Mouse (Mus musculus) cerebellum, postnatal 25 days (tissue): ENCODE measurements at regions not wholly inside any gene's neighbourhood (a gene's known extent, or its start where the extent isn't known, plus 50 kb on each side); places are given as distances from the start of the nearest gene placed in this dataset.
"Not testable (repeated sequence)": the region's sequence is repeated elsewhere in the genome, so short reads cannot be mapped to it uniquely, and the experiment has no call there.

ENCODE experiments used
- DNase-seq, 2 experiments: peaks; one replicate each; pipeline ENCODE4 v3.0.0; 2021; ENCODE audit warnings: mixed read lengths in 2 of 2

DNA sequence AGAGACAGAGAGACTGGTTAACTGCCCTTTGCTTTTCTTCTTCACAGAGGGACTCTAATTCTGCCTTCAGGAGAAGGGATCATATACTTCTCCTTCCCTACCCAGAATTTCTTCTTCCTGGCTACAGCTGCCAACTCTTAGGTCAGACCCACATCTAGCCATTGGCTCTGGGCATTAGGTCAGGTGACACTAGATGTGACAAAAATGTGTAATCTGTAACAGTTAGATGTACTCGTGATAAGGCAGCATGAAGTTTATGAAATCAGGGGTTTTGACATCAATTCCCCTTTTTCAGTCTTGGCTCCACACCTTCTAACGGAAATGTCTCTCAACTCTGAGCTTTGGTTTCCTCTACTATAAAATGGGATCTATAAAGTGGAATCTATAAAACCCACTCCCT is 428.4 kb downstream of the Bmper start:
- DNase-seq = no peak

DNA sequence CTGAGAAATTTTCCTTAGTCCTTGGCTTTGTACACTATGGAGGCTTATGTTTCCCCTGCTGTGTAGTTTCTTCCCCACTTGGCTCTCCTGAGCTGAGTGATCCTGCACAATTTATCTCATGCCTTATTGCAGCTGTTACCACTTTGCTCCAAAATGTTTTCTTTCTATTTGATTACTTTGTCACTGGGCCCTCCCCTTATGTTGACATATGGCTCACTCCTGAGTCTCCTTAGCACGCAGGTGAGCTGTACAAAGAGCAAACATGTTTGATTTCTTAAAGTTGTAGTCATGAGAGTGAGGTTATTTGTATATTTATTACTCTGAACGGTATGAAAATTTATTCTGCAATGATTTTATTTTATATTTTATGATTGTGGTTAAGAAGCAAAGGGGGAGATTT is 430.2 kb downstream of the Bmper start:
- no peak for DNase-seq

DNA sequence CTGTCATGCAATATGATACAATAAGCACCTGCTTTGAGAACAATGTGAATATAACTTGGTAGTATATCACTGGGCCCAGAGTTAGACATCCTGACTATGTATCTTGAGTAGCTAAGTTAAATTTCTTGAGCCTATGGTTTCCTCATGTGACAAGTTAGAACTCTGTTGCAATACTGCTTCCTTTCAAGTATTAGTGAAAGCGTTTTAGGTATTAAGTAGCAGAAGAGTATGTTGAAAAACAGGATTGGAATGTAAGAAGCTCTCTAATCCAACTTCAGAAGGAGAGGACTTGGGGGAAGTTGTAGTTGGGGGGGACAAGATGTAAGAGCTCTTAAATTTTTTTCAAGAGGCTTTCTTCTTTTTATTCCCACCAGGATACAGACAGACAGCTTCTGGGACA is 431.9 kb downstream of the Bmper start:
- no peak for DNase-seq

DNA sequence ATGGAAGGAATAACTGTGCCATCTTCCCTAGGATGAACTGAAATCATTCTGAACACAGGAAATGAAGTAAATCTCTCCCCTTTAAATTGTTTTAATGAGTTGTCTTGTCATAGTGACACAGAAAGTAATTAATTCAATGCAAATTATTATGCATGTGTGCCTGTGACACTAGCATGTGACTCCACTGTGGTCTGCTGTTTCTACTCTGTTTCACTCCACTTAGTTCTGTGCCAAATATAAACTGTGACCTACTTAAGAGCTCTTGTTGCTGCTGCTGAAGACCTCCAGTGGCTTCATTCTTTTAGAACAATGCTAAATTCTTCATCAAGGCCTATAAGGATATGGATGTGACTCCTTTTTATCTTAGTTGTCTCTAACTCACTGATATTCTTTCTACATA is 431.8 kb upstream of the Npsr1 start:
- DNase-seq = no peak

DNA sequence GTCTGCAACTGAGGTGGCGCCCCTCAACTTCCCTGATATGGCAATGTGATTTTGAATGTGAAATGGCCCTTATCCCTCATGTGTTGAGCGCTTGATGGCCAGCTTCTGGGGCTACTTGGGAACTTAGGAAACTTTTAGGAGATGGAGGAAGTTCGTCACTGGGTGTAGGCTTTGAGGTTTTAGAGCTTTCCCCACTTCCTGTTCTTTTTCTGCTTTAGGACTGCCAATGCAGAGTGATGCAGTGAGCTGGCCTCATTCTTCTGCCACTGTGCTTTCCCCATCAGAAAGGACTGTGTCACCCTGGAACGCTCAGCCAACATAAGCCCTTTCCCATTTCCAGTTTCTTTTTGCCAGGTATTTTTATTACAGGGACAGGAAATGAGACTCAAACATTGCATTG is 428.6 kb upstream of the Npsr1 start:
- DNase-seq = no peak

DNA sequence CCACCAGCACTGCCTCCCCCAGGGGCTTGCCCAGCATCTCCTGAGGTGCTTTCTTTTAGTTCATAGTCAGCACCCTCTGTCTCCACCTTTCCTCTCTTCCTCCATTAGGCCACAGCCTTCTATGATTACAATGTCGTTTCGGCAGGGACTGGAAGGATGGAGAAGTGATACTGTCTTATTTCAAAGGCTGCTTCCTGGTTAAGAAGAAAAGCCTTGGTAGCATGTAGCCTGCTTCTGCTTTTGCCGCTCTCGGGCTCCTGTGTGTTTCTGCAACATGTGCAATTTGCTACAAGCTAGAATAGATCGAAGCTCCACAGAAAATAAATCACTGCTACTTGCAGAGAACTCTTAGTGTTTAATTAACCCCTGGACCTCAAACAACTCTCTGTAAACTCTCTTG is 427.2 kb upstream of the Npsr1 start:
- no peak for DNase-seq

DNA sequence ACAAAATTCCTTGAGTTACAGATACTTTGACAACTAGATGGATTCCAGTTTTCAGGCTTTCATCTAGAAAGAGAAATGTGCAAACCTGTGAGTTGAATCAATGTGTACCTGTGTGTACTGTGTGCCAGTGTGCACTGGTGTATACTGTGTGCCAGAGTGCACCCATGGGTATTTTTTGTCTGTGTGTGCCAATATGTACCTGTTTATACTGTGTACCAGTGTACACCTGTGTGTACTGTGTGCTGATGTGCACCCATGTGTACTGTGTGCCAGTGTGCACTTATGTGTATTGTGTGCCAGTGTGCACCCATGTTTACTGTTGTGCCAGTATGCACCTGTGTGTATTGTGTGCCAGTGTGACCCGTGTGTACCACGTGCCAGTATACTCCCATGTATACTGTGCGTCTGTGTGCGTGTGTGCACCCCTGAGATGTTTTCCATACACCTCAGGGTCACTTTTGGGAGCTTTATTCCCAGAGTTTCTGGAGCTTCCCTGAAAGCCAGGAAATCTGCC is 424.4 kb upstream of the Npsr1 start:
- no peak for DNase-seq

DNA sequence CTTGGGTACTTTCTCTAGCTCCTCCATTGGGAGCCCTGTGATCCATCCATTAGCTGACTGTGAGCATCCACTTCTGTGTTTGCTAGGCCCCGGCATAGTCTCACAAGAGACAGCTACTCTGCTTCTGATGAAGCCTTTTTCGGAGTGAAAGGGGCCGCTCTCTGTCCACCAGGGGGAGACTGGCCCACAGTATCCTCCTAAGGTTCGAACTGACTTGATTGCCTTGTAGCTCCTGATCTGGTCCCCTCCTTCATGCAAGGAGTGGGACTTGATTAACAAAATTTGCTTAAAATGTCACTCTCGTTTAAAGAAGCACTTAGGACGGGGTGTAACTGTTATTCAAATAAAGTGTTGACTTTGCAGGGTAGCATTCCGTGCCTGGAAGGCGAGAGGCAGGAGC is 423.0 kb upstream of the Npsr1 start:
- peak in 1 of 2 experiments; percentile 10 for DNase-seq

DNA sequence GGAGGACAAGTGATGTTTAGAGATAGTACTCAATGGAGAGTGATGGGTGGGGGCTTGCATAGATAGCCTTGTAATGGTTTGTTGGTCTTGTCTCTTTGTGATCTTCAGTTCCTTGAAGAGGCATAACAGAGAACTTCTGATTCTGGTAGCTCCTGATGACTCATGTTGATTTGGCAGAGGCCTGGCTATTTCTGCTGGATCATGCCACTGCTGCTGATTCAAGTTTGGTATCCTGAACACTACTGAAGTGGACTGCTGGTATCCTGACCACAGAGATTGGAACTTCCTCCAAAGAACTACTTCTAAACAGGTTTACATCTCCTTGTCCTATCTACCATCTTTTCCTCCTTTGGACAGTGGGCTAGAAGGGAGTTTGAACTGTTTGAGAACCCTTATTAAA is 408.3 kb upstream of the Npsr1 start:
- DNase-seq = no peak

DNA sequence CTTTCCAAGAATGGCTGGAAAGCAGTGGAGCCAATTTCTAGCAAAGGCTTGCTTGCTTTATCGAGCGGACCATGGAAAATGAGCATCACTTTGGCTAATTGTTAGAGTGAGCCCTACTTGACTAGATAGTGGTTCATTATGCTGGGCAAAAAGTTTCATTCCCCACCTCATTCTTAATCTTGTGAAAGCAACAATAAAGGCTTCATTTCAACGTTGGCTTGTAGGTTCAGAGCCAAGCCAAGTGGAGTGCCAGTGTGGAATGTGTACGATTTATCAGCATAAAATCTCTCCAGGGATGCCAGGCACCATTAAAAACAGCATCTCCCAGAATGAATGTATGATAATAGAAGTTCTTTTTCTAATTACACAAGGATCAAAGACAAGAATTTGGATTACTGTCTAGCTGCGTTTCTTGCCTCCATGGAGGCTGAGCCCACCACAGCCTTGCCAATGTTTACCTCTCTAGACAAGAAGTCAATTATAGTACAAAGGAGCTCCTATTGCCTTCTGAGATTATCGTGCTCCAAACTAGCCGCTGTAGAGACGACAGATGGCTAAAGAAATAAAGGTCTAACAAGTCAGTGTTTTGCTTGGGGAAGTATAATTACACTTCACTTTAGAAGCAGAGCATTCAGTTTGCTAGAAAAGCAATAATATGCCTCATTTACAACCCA is 404.9 kb upstream of the Npsr1 start:
- no peak for DNase-seq

DNA sequence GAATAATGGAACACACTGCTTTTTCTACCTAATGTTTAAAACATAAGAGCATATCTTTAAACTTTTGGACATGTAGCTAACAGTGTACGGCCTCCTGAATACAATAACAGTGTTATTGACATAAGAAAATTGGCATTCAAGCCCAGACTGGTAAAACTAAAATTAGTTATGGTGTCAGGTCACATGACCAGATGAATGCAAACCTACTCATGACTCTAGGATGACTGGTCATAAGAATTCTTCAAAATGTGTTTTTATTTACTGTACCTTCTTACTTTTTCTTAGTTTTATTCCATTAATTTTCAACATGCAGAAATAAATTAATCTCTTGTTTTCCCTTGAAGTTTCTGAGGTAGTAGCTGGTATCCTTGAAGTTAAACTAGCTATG is 404.4 kb upstream of the Npsr1 start:
- DNase-seq = no peak

DNA sequence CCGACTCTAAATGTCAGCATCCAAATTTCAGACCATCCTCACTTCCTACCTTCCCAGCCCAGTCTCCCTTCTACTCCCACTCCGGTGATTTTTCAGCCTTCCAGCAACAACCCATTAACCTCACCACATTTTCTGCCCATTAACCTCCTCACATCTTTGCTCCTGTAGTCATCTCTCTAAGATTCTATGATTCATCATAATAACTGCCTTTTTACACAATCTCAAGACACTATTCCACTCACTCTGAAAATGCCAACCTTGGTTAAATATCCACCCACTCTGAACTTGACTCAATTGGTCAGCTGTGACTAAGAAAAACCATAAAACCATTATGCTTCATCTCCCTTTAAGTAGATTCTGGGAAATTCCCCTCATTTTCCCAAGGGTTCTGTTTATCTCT is 403.3 kb upstream of the Npsr1 start:
- no peak for DNase-seq

DNA sequence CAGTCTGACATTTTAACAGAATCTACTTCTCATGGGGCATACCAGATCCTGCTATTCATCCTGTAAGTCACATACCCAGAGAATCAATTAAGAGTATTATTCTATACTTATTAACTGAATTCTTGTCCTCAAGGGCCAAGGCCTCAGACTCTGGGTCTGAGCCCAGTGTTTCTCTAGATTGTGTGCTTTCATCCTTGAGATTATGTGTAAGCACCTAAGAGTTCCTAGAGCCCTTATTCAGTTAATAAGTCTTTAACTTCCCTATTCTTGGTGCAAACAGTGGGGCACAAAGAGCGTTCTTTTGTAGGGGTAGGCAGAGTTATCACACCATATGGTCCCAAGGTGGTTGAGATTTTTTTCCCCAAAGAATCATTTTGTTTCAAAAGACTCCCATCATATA is 397.2 kb upstream of the Npsr1 start:
- no peak for DNase-seq

DNA sequence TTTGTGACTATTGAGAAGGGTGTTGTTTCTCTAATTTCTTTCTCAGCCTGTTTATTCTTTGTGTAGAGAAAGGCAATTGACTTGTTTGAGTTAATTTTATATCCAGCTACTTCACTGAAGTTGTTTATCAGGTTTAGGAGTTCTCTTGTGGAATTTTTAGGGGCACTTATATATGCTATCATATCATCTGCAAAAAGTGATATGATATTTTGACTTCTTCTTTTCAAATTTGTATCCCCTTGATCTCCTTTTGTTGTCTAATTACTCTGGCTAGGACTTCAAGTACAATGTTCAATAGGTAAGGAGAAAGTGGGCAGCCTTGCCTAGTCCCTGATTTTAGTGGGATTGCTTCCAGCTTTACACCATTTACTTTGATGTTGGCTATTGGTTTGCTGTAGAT is 380.2 kb upstream of the Npsr1 start:
- DNase-seq = not testable (repeated sequence)

DNA sequence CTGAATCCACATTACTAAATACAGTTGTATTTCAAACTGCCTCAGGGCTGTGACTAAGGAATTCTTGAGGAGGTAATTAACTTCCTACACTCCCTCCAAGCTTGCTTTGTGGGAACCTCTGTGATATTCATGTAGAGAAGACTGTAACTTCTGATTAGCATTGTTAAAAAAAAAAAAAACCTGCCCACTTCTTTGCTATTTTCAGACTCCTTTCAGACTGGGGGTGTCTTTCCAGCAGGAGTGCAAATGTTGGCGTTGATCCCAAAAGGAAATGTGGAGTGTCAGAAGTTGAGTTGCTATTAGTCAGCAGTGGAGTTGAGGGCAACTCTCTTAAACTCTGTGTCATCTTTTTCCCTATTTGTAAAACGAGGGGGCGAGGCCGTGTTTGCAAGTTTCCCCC is 369.0 kb upstream of the Npsr1 start:
- DNase-seq = no peak

DNA sequence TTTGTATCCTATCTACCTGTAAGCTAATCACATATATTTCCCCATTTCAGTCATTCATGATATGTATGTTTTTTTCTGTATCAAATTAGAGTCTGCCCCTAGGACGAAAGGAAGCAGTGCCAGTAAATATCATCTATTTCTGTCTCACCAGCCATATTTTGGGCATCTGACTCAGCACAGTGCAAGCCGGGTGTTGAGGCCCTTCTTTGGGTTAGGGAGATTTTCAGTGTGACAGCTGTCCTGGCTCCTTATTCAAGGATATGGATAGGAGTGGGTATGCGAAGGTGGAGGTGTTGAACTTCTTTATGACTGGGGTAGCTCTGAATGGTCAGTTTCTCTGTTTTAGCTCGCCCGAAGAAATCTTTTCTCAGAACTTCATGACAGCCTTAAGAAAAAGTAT is 345.3 kb upstream of the Npsr1 start:
- DNase-seq = no peak

DNA sequence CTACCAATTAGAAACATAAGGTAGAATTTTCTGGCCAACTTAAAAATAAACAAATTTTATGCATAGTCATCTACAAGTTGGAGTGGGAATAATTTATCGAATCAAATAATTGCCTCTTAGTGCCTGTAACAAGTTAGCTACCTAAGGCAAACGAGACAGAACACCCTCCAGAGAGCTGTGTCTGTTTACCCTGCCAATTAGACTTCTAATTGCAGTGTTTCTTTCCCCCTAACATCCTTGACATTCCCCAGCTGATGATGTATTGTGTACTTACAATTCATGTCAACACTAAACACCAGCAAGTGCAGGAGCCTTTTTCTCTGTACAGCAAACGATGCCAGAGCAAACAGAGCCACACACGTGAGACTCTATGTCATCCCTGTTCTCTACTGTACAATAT is 311.1 kb upstream of the Npsr1 start:
- no peak for DNase-seq
